Mouse (Mus musculus): ENCODE measurements around the gene Pip5kl1.

DNA sequence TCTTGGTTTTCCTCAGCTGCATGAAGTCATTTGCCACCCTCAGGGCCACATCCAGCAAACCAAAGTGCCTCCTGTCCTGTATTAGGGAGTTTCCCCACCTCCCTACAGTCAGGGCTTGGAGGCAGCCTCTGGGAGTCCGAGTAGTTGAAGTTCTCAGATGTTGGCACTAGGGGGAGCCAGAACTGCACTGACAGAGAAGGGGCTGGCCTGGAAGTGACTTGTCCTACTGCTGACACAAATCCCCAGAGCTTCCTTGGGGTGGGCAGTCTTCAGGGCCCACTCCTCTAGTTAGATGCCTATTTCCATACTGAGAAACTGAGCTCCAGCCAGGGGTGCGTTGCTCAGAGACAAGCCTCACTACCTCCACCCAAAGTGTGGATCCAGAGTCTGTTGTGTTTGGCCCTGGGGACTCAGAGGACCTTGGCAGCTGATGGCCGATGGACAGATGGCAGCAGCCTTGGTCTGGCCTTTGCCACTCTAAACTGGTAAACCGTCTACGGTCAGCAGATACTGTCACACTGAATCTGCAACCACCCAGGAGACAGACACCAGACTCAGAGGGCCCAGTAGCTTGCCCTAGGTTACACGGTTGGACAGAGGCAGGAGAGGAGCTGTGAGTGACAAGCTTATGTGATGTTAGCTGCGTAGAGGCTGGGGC is 57.3 kb downstream of the Pip5kl1 start:
- no peak for TF ChIP-seq POLR2A (IDR thresholded peaks at IDR 0.05; ENCODE audit: low read depth, low read length)
- peak; percentile 66; the same call in 1 of the 2 replicates for TF ChIP-seq CTCF (IDR thresholded peaks at IDR 0.05; ENCODE audit: borderline replicate concordance, insufficient read depth, low read length)

Measured in embryonic fibroblast, embryonic 13.5 days (primary cell).